In the genomic region with DNA sequence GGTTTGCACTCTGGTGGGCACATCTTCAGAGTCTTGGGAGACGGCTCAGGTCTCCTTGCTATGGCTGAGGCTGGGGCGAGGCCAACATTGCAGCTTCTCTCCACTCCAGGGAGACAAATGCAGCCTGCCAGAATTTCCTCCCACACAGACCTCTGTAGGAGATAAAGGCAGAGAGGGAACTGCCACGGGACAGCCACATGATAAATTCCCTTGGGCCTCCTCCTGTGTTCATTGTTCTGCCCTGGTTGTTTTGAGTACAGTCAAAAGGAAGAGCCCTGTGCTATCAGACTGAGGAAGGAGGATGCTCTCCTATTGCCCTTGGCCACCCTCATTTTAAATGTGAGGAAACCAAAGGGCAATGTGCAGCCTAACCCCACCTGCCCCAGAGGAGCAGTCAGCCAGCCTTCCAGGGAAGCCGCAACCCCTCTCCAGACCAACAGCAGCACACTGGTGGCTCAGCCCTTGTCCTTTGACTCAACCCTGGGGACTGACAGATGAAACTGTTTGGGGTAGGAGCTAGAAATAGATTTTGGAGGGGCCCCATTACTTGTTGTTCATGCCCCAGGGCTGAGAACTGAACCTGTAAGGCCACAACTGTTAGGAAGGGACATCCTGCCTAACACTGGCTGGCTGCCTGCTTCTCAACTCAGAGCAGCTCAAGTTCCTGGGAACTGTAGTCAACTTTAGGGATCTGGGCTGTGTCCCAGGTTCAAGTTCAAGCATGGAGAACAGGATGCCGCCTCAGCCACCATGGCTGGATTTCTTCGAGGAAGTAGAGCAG, we compare ENCODE assay signal across 8 mouse cellular contexts.
DNase-seq lines count a peak whose midpoint lies in the region; ATAC-seq lines count a peak whose summit lies in the region.

No protein-coding gene starts in this region.

- no peaks in the 10 kb centered on the region for H3K36me3 ChIP-seq in embryonic facial prominence, embryonic 11.5 days (replicated peaks; ENCODE audit: control insufficient read depth, insufficient read depth, low read depth, low read length)
- no peaks in the 10 kb centered on the region for H3K36me3 ChIP-seq in heart, embryonic 11.5 days (ENCODE audit: control insufficient read depth, insufficient read depth, low read length)
- no peaks in the 10 kb centered on the region for H3K36me3 ChIP-seq in liver, embryonic 15.5 days (replicated peaks)

- ATAC-seq in embryonic facial prominence, embryonic 11.5 days (replicated peaks; ENCODE audit: insufficient number of reproducible peaks, low FRiP score, low TSS enrichment, low read depth) = no peak
- ATAC-seq in heart, embryonic 11.5 days (replicated peaks; ENCODE audit: insufficient number of reproducible peaks, low FRiP score, low TSS enrichment) = 0 out of 2 replicates have a peak, but pooled peaks have one; percentile 17
- peak; percentile 78 for ATAC-seq in liver, embryonic 15.5 days (ENCODE audit: insufficient read depth)

- peak overlapping the region; percentile 36; the same call in 1 of the 2 replicates for H3K27ac ChIP-seq in embryonic facial prominence, embryonic 11.5 days (replicated peaks; ENCODE audit: low read depth, low read length)
- H3K27ac ChIP-seq in heart, embryonic 11.5 days (ENCODE audit: low read depth, low read length) = peak overlapping the region; percentile 86
- H3K27ac ChIP-seq in liver, embryonic 15.5 days (replicated peaks) = peak overlapping the region; percentile 29

- H3K4me2 ChIP-seq in embryonic facial prominence, embryonic 11.5 days (ENCODE audit: low read depth, low read length) = no peak overlapping the region
- H3K4me2 ChIP-seq in heart, embryonic 11.5 days = no peak overlapping the region
- no peak overlapping the region for H3K4me2 ChIP-seq in liver, embryonic 15.5 days

- peaks cover 27% of the 10 kb centered on the region for H3K4me1 ChIP-seq in embryonic facial prominence, embryonic 11.5 days (ENCODE audit: control insufficient read depth, insufficient read depth, low read length)
- H3K4me1 ChIP-seq in heart, embryonic 11.5 days (ENCODE audit: control insufficient read depth, insufficient read depth, low read length) = peaks cover 62% of the 10 kb centered on the region
- H3K4me1 ChIP-seq in liver, embryonic 15.5 days (replicated peaks) = peaks cover 47% of the 10 kb centered on the region

- peak overlapping the region; percentile 18 for H3K9ac ChIP-seq in embryonic facial prominence, embryonic 11.5 days (replicated peaks; ENCODE audit: low read length)
- no peak overlapping the region for H3K9ac ChIP-seq in heart, embryonic 11.5 days (ENCODE audit: low read depth, low read length)
- no peak overlapping the region for H3K9ac ChIP-seq in liver, embryonic 15.5 days

- H3K27me3 ChIP-seq in embryonic facial prominence, embryonic 11.5 days (ENCODE audit: control insufficient read depth, insufficient read depth, low read length) = no peaks in the 10 kb centered on the region
- H3K27me3 ChIP-seq in heart, embryonic 11.5 days (ENCODE audit: control insufficient read depth, insufficient read depth, low read length) = no peaks in the 10 kb centered on the region
- no peaks in the 10 kb centered on the region for H3K27me3 ChIP-seq in liver, embryonic 15.5 days

- H3K9me3 ChIP-seq in embryonic facial prominence, embryonic 11.5 days (replicated peaks; ENCODE audit: control insufficient read depth, low read length) = no peaks in the 10 kb centered on the region
- H3K9me3 ChIP-seq in heart, embryonic 11.5 days (replicated peaks; ENCODE audit: control insufficient read depth, low read length) = no peaks in the 10 kb centered on the region
- H3K9me3 ChIP-seq in liver, embryonic 15.5 days (replicated peaks) = no peaks in the 10 kb centered on the region

- no peak overlapping the region for H3K4me3 ChIP-seq in embryonic facial prominence, embryonic 11.5 days (ENCODE audit: low read depth, low read length)
- H3K4me3 ChIP-seq in heart, embryonic 11.5 days (ENCODE audit: low read depth, low read length) = no peak overlapping the region
- H3K4me3 ChIP-seq in liver, embryonic 15.5 days (replicated peaks) = no peak overlapping the region

- peak; percentile 66 for DNase-seq in right cerebral cortex, adult 18-20 months
- no peak for DNase-seq in right cerebral cortex, postnatal 14 days
- DNase-seq in embryonic facial prominence, embryonic 11.5 days (ENCODE audit: low spot score) = no peak
- DNase-seq in kidney, adult 9 months = peak; percentile 75
- peak; percentile 91 for DNase-seq in skeletal muscle tissue, adult 2 months (ENCODE audit: low read depth, low spot score)
- DNase-seq in cerebellum, postnatal 14 days = no peak

- 59% methylated on average over 6 of the region's 6 CpGs for WGBS in embryonic facial prominence, embryonic 11.5 days
- 37% methylated on average over 6 of the region's 6 CpGs for WGBS in heart, embryonic 11.5 days (ENCODE audit: insufficient replicate concordance)
- 32% methylated on average over 6 of the region's 6 CpGs for WGBS in liver, embryonic 15.5 days (ENCODE audit: insufficient replicate concordance)

Comparison
In these comparisons a context has a peak if more than half of its experiments do, and no peak if none do; other contexts are left out.
1. DNase-seq: peak in right cerebral cortex, adult 18-20 months (single experiment), kidney, adult 9 months (single experiment) and skeletal muscle tissue, adult 2 months (single experiment); none in right cerebral cortex, postnatal 14 days (single experiment), embryonic facial prominence, embryonic 11.5 days (single experiment) and cerebellum, postnatal 14 days (0 of 2).
2. H3K27ac ChIP-seq: peak in every context shown above with its lines; median percentile 86 in heart, embryonic 11.5 days; 36 in embryonic facial prominence, embryonic 11.5 days; 29 in liver, embryonic 15.5 days.